Mouse (Mus musculus) erythroblast, embryonic 14.5 days (primary cell): ENCODE results near the gene Il1f5.

Experiments
- GATA1 ChIP-seq: IDR thresholded peaks from 2 replicates; pipeline ENCODE4 v1.6.1; 2012; ENCODE audit warnings: low read length, inconsistent platforms, mixed read lengths
- TAL1 ChIP-seq: IDR thresholded peaks from 3 replicates; pipeline ENCODE4 v1.6.1; 2012; ENCODE audit warnings: low read length, inconsistent platforms, mixed read lengths

DNA sequence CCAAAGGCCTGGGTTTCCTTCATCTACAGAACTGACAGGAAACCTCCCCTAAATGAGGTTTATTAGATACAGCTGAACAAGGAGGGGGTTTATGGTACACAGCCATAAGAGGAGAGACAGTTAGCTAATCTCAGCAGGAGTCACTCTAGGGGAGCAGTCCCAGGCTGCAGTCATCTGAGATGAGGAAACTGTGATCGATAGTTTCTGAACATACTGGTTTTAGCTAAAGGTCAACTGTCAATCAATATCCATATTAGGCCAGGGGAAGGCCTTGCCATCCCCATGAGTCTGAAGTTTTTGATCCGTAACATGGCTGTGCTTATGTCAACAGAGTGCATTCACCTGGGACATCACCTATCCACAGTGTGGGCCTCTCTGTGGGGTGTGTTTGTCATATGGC lies 3.1 kb upstream of the Il1f5 start:
- no peak for TF ChIP-seq GATA1
- no peak for TF ChIP-seq TAL1
